Mouse (Mus musculus): Measurements from ENCODE around the gene Ap1ar. TPM values are rescaled to one million over a fixed set of nuclear protein-coding genes. Genes with fewer than 3 reads are reported as not detected.

The Ap1ar gene
- total RNA-seq, 2 experiments from 2014 or later: 11.9 to 31.9 TPM

GRCm38 (mm10) chr3:127843941-127844327 is 6.6 kb upstream of the Ap1ar start:
- ATAC-seq (replicated peaks; ENCODE audit: low FRiP score, poor library complexity, severe bottlenecking): no peak

DNA sequence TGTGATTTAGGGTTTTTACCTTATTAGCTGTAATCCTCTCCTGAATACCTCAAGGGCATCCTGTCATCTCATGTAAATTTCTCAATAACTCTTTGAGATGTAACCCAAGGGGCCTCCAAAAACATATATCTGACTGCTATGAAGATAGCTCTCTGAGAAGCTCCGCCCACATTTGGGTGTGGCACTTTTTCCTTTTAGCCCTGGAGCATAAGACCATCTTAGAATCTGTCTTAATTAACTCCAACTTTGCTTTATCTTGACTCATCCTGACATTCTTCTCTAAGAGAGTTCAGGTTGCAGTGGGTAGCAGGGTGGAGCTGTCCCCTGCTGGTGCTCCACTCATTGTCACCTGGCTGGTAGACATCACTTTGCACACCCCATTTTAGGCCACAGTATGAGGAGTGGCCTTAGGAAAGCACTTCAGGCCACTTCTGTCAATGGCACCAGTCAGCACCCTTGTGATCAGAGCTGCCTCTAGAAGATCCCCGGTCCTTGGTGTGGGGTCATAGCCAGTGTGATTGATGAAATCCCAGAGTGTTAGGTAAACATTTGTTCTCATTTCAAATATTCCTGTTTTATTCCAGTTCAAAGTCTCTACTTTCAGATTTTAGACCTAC is 6.1 kb upstream of the Ap1ar start:
- ATAC-seq (replicated peaks; ENCODE audit: low FRiP score, poor library complexity, severe bottlenecking): no peak

DNA sequence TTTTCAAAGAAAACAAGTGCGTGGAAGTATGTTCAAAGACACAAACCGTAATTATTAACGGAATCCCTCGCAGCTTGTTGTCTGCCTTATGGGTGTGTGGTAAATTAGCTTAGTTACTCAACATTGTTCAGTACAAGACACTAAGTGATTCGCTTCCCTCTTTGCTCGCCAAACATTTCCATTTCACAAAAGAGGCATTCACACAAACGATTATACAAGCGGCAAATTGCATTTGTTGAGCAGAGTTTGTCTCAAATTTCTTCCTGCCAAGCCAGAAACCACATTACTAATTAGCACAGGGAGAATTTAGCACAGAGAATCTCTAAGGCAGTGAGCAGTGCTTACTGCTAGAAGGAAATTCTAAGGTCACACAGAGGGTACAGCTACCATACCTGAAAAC is 4.6 kb upstream of the Ap1ar start:
- no peak for ATAC-seq (replicated peaks; ENCODE audit: low FRiP score, poor library complexity, severe bottlenecking)

- ATAC-seq (replicated peaks; ENCODE audit: low FRiP score, poor library complexity, severe bottlenecking): peak; percentile 14
Measured at GRCm38 (mm10) chr3:127837972-127838644, 785 bp upstream of the Ap1ar start.

- ATAC-seq (replicated peaks; ENCODE audit: low FRiP score, poor library complexity, severe bottlenecking): peak; percentile 32
Measured at GRCm38 (mm10) chr3:127836798-127837153, 547 bp downstream of the Ap1ar start.

DNA sequence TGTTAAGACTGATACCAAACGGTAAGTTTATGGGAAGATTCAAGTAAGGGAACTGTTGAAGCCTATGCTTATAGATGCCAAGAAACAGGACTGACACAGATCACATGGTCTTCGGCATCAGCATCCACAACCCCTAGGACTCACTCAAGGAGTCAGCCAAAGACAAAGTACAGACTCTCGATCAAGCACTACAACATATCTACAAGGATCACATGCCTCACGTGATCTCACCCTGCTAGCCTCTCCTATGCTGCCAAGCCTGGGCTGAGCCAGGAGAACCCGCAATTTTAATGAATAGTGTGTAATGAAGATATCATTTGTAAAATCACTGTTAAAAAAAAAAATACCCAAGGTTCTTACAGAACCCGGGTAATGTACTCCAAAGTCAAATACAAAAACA is 1.7 kb downstream of the Ap1ar start:
- ATAC-seq (replicated peaks; ENCODE audit: low FRiP score, poor library complexity, severe bottlenecking): no peak

DNA sequence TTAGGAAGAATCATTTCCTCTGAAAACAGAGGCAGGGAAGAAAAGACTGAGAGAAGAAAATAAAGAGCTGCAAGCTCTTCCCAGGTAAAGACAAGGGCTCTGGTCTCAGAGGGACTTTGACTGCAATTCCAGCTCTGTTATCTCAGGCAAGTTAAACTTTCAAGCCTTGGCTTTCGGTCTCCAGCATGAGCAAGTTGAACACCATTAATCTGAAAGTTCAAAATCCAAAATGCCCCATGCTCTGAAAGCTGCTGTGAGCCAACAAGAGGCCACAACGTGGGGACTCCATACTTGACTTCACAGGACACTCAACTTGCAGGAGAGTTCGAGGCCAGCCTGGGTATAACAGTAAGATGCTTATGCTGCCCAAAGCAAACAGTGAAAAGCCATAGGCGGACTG is 3.3 kb downstream of the Ap1ar start:
- ATAC-seq (replicated peaks; ENCODE audit: low FRiP score, poor library complexity, severe bottlenecking): no peak

GRCm38 (mm10) chr3:127831079-127831478 is 6.2 kb downstream of the Ap1ar start:
- ATAC-seq (replicated peaks; ENCODE audit: low FRiP score, poor library complexity, severe bottlenecking): no peak

DNA sequence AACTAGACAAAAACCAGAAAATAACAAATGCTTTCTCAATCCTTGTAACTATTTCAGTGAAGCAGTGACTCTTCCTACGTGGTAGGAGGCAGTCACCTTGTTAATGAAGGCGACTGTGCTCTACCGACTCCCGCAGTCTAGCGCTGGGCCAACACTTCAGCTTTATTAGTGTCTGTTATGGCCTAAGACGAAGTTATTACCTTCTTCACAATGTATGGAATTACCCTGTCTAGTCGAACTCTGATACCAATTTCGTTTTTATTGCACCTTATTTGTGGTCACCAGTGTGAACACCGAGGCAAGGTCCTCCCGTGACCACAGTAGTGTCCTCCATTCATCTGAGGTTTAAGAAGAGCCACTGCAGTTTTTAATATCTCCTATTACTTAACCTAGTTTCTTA is 7.1 kb downstream of the Ap1ar start:
- ATAC-seq (replicated peaks; ENCODE audit: low FRiP score, poor library complexity, severe bottlenecking): no peak

- ATAC-seq (replicated peaks; ENCODE audit: low FRiP score, poor library complexity, severe bottlenecking): no peak
Measured at GRCm38 (mm10) chr3:127827123-127827522, 10.2 kb downstream of the Ap1ar start.

DNA sequence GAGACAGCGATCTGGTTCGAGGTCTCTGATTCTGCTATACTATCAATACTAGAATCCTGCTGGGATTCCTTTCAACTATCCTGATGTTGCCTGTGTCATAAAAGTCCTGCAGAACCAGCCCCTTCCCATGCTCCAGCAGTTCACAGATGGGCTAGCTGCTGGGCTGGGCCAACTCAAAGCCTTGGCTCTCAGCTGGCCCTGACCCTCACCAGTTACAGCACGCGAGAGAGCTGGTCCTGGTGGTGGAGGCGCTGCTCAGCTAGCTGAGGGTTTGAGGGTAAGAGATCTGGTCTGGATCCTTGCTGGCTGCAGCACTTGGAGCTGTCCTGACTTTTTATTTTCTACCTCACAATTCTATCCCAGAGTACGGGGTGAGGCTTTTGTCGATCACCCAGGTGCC is 10.8 kb downstream of the Ap1ar start:
- ATAC-seq (replicated peaks; ENCODE audit: low FRiP score, poor library complexity, severe bottlenecking): no peak

GRCm38 (mm10) chr3:127823886-127824863 is 13.1 kb downstream of the Ap1ar start:
- ATAC-seq (replicated peaks; ENCODE audit: low FRiP score, poor library complexity, severe bottlenecking): 0 out of 2 replicates have a peak, but pooled peaks have one; percentile 26

DNA sequence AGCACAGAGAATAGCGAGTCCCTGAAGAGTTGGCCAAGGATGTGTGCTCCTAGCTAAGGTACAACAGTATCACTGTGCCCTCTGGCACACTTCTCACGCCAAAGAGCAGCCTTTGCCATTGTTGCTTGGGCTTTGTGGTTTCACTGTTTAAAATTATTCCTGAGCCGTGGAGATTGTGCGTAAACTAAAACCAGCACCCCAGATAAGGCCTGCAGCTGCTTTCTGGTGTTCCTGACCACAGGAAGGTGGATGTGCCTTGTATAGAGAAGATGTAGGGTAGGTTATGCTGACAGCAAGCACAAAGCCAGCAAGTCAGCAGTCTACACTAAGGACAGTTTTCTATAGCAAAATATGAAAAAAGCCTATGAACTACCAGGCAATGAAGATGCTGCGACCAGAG is 16.1 kb downstream of the Ap1ar start:
- no peak for ATAC-seq (replicated peaks; ENCODE audit: low FRiP score, poor library complexity, severe bottlenecking)

DNA sequence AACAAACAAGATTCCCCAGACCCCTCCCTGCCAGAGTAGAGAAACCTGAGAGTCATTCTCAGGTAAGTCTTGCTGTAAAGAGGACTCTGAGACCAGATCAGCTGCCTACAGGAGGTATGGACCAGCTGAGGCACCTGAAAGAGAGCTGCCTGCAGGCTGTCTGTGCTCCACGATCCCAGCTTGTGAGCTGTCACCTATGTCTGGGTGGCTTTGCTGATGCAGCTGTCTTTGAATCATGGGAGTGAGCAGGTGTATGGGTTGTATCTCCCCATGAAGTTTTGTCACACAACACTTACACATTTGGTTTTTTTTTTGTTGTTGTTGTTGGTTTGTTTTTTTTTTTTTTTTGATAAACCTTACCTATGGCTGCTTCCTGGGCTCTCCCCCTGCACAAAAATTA is 16.9 kb downstream of the Ap1ar start:
- 0 out of 2 replicates have a peak, but pooled peaks have one; percentile 9 for ATAC-seq (replicated peaks; ENCODE audit: low FRiP score, poor library complexity, severe bottlenecking)

DNA sequence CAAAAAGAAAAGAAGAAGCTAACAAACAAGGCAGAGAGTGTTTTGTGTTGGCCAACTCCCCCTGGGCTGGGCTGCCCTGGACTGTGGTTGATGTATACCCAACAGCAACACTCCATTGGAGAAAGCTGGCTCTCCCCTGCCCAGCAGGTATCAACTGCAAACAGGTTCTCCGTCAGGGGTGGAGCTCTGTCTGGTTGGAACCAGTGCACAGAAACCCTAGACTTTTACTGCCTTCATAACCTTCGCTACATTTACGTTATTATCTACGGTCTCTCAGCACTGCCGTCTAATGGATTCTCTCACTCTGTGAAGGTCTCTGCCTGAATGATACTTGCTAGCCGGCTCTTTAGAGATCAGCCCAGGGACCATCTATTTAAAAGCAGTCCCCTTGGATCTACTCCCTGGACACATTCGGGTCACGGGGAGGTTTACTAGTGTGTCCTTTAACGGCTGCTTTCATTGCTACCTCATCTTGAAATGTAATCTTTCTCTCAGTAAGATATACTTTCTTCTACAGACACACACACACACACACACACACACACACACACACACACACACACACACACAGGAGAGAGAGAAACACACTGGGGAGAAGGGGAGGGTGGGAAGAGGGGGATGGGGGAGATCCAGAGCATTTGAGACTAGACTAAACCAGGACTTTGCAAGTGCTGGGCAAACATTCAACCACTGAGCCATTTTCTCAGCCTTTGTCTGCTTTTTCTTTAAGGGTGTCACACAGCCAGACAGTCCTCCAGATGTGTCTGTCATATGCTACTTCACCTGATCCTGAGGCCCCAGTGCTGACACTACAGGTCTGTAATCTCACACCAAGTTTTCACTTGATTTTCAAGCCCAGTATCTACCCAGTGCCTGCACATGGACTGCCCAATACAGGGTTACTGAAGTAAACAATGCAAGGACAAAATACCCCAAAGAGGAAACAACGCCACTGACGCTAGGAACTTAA is 18.3 kb downstream of the Ap1ar start:
- peak; percentile 75 for ATAC-seq (replicated peaks; ENCODE audit: low FRiP score, poor library complexity, severe bottlenecking)

- no peak for ATAC-seq (replicated peaks; ENCODE audit: low FRiP score, poor library complexity, severe bottlenecking)
Measured at GRCm38 (mm10) chr3:127817120-127817683, 20.1 kb downstream of the Ap1ar start.

GRCm38 (mm10) chr3:127809103-127809502 is 28.2 kb downstream of the Ap1ar start:
- ATAC-seq (replicated peaks; ENCODE audit: low FRiP score, poor library complexity, severe bottlenecking): no peak

- no peak for ATAC-seq (replicated peaks; ENCODE audit: low FRiP score, poor library complexity, severe bottlenecking)
Measured at GRCm38 (mm10) chr3:127807846-127808245, 29.5 kb downstream of the Ap1ar start.

GRCm38 (mm10) chr3:127805991-127806390 is 31.3 kb downstream of the Ap1ar start:
- 0 out of 2 replicates have a peak, but pooled peaks have one; percentile 21 for ATAC-seq (replicated peaks; ENCODE audit: low FRiP score, poor library complexity, severe bottlenecking)

Measured in erythroblast, adult 5-6 weeks (primary cell).